ENCODE assay signal across 8 mouse cellular contexts in genomic region chr19:47438445-47438844, GRCm38 (mm10). TPM values are rescaled to one million over a fixed set of nuclear protein-coding genes. Genes with fewer than 3 reads are reported as not detected.
DNase-seq lines count a peak whose midpoint lies in the region; ATAC-seq and TF ChIP-seq lines count a peak whose summit lies in the region.

No protein-coding gene starts in this region.

- no peak overlapping the region for H3K4me2 ChIP-seq in neural tube, embryonic 15.5 days

- ATAC-seq in neural tube, embryonic 15.5 days (ENCODE audit: low FRiP score): peak; percentile 26; the same call in 1 of the 2 replicates

- peak; percentile 72 to 83 for DNase-seq in cerebellum, postnatal 10 days
- DNase-seq in cerebellum, adult 9-10 months: no peak
- peak; percentile 51 for DNase-seq in right cerebral cortex, postnatal 4 days
- DNase-seq in right cerebral cortex, adult 2 months (ENCODE audit: low spot score in 2 of 2): no peak
- peak; percentile 96 for DNase-seq in heart, postnatal 4 days
- DNase-seq in left cerebral cortex, adult 2 months (ENCODE audit: extremely low spot score in 1 of 2, low spot score in 2 of 2): no peak
- no peak for DNase-seq in spleen, postnatal 14 days (ENCODE audit: low spot score in 2 of 2)

- H3K36me3 ChIP-seq in neural tube, embryonic 15.5 days: no peaks in the 10 kb centered on the region

- no peak for TF ChIP-seq CTCF in left cerebral cortex, adult 2 months (IDR thresholded peaks at IDR 0.05)

- WGBS in neural tube, embryonic 15.5 days: 43% methylated on average over 5 of the region's 5 CpGs

- peaks cover 20% of the 10 kb centered on the region for H3K4me1 ChIP-seq in neural tube, embryonic 15.5 days

- H3K4me3 ChIP-seq in neural tube, embryonic 15.5 days (replicated peaks): no peak overlapping the region
- H3K4me3 ChIP-seq in left cerebral cortex, adult 2 months: no peak overlapping the region

- no peaks in the 10 kb centered on the region for H3K27me3 ChIP-seq in neural tube, embryonic 15.5 days (replicated peaks)

- intact Hi-C loops in left cerebral cortex, adult 2 months (cut with DNase I): no loop called here

- H3K9ac ChIP-seq in neural tube, embryonic 15.5 days (replicated peaks): no peak overlapping the region

- no peak overlapping the region; the same call in 1 of the 2 replicates for H3K27ac ChIP-seq in neural tube, embryonic 15.5 days (replicated peaks)
- no peak overlapping the region for H3K27ac ChIP-seq in left cerebral cortex, adult 2 months

- no peaks in the 10 kb centered on the region for H3K9me3 ChIP-seq in neural tube, embryonic 15.5 days (replicated peaks)

RNA-seq across cellular contexts. Expression of gene Sh3pxd2a, which starts 25.8 kb away (rescaled TPM):
- 10 to 100 TPM; 91.0 to 95.1 TPM for total RNA-seq in heart, postnatal 4 days (2021)
- polyA plus RNA-seq in neural tube, embryonic 15.5 days (2015; fragmentation: Nextera tagmentation; extraction: Ambion mirVana): 2.2 and 3.3 TPM in 2 replicates
- total RNA-seq in left cerebral cortex, adult 2 months (2021): 10 to 100 TPM; 30.2 to 36.8 TPM

Comparison
In these comparisons a context has a peak if more than half of its experiments do, and no peak if none do; other contexts are left out.
1. DNase-seq: peak in cerebellum, postnatal 10 days (2 of 2), right cerebral cortex, postnatal 4 days (single experiment) and heart, postnatal 4 days (single experiment); none in cerebellum, adult 9-10 months (single experiment), right cerebral cortex, adult 2 months (0 of 2), left cerebral cortex, adult 2 months (0 of 2) and spleen, postnatal 14 days (0 of 2).